Mouse (Mus musculus) intestine, embryonic 14.5 days (tissue): ENCODE data around the gene Frs2. TPM values are rescaled to one million over a fixed set of nuclear protein-coding genes. Genes with fewer than 3 reads are reported as not detected.
"Not testable (repeated sequence)": the region's sequence is repeated elsewhere in the genome, so short reads cannot be mapped to it uniquely, and the experiment has no call there.

ENCODE experiments used
- ATAC-seq: fragments of 200-750 bp; cut with Nextera tagmentation; replicated peaks from 2 replicates; pipeline ENCODE4 v1.8.0; 2017; ENCODE audit warnings: low read depth, moderate number of reproducible peaks, moderate TSS enrichment, moderate library complexity; ENCODE audit not compliant: low FRiP score, low TSS enrichment
- DNase-seq: peaks from one replicate; pipeline ENCODE4 v3.0.0-alpha.2; 2018; ENCODE audit warnings: low spot score
- H3K27ac ChIP-seq: fragments of 300-500 bp; sonication (generic); 2 replicates; pipeline ENCODE4 v1.5.1; 2014; ENCODE audit warnings: low read depth, mild to moderate bottlenecking, control low read depth
- H3K27me3 ChIP-seq: fragments of 300-500 bp; sonication (generic); replicated peaks from 2 replicates; pipeline ENCODE4 v1.6.1; 2014; ENCODE audit warnings: low read length, control low read depth; ENCODE audit not compliant: control insufficient read depth, insufficient read depth
- H3K36me3 ChIP-seq: fragments of 300-500 bp; sonication (generic); 2 replicates; pipeline ENCODE4 v1.6.1; 2014; ENCODE audit warnings: low read length, control low read depth; ENCODE audit not compliant: control insufficient read depth, insufficient read depth
- H3K4me1 ChIP-seq: fragments of 300-500 bp; sonication (generic); replicated peaks from 2 replicates; pipeline ENCODE4 v1.6.1; 2014; ENCODE audit warnings: low read length, control low read depth, mixed read lengths; ENCODE audit not compliant: control insufficient read depth, insufficient read depth
- H3K4me2 ChIP-seq: fragments of 300-500 bp; sonication (generic); 2 replicates; pipeline ENCODE4 v1.6.1; 2014; ENCODE audit warnings: low read length
- H3K4me3 ChIP-seq: fragments of 300-500 bp; sonication (generic); 2 replicates; pipeline ENCODE4 v1.5.1; 2014; ENCODE audit warnings: low read depth, low read length, control low read depth, mixed read lengths
- H3K9ac ChIP-seq: fragments of 300-500 bp; sonication (generic); 2 replicates; pipeline ENCODE4 v1.6.1; 2014; ENCODE audit warnings: mild to moderate bottlenecking, low read length
- H3K9me3 ChIP-seq: fragments of 300-500 bp; sonication (generic); 2 replicates; pipeline ENCODE4 v1.6.1; 2016; ENCODE audit warnings: low read length, control low read depth; ENCODE audit not compliant: control insufficient read depth
- WGBS: fragments of 180-500 bp; shearing (Covaris S2); extraction: QIAGEN DNeasy Blood & Tissue Kit; methylation state at CpG from one replicate; pipeline ENCODE4 v1.1.7; 2014; 5-methylcytosine and 5-hydroxymethylcytosine counted together
- polyA plus RNA-seq: library from polyadenylated mRNA; unstranded; fragments of >200 nt; fragmentation: Nextera tagmentation; extraction: Ambion mirVana; gene quantifications from 2 replicates; pipeline ENCODE4 v1.2.1, GENCODE M21; 2014

Frs2 gene
- polyA plus RNA-seq, 1 experiment from 2014 or later = 28.0 TPM

GRCm38 (mm10) chr10:117062894-117063253 lies 85.5 kb downstream of the Frs2 start:
- Histone ChIP-seq H3K9ac (peak overlapping the region; percentile 89), H3K27ac (no peak overlapping the region), H3K36me3 (peaks cover 42% of the 10 kb centered on the region), H3K4me1 (peaks cover 10% of the 10 kb centered on the region), H3K27me3 (no peaks in the 10 kb centered on the region), H3K9me3 (no peaks in the 10 kb centered on the region), H3K4me2 (peak overlapping the region; percentile 95), H3K4me3 (peak overlapping the region; percentile 91)
- DNase-seq (peak; percentile 64), ATAC-seq (no peak)
- WGBS = 3% methylated on average over 15 of the region's 15 CpGs

- 91% methylated on average over 4 of the region's 4 CpGs for WGBS
- peaks cover 4% of the 10 kb centered on the region; the same call in 1 of the 2 replicates for H3K4me1 ChIP-seq
Observed at GRCm38 (mm10) chr10:117055668-117056067, 92.7 kb downstream of the Frs2 start.

GRCm38 (mm10) chr10:117049961-117050597 lies 98.3 kb downstream of the Frs2 start:
- DNase-seq = no peak
- no peak overlapping the region for H3K4me3 ChIP-seq
- H3K4me2 ChIP-seq = no peak overlapping the region
- no peaks in the 10 kb centered on the region for H3K27me3 ChIP-seq
- no peak overlapping the region for H3K9ac ChIP-seq
- 74% methylated on average over 4 of the region's 4 CpGs for WGBS
- no peak overlapping the region for H3K27ac ChIP-seq
- ATAC-seq = no peak
- no peaks in the 10 kb centered on the region for H3K4me1 ChIP-seq
- H3K9me3 ChIP-seq = no peaks in the 10 kb centered on the region
- peaks cover 70% of the 10 kb centered on the region for H3K36me3 ChIP-seq

More at GRCm38 (mm10) chr10:117055668-117056067, 92.7 kb downstream of the Frs2 start:
- DNase-seq = no peak
- H3K27me3 ChIP-seq = no peaks in the 10 kb centered on the region
- H3K9me3 ChIP-seq = no peaks in the 10 kb centered on the region
- H3K36me3 ChIP-seq = peaks cover 98% of the 10 kb centered on the region
- no peak overlapping the region for H3K4me2 ChIP-seq
- no peak overlapping the region for H3K27ac ChIP-seq
- H3K4me3 ChIP-seq = no peak overlapping the region
- no peak overlapping the region for H3K9ac ChIP-seq
- no peak for ATAC-seq

- Histone ChIP-seq H3K9me3 (no peaks in the 10 kb centered on the region), H3K9ac (no peak overlapping the region), H3K27me3 (no peaks in the 10 kb centered on the region), H3K4me2 (no peak overlapping the region), H3K4me3 (no peak overlapping the region), H3K36me3 (peaks cover 62% of the 10 kb centered on the region), H3K27ac (no peak overlapping the region), H3K4me1 (no peaks in the 10 kb centered on the region)
- ATAC-seq (no peak), DNase-seq (no peak)
- WGBS = 81% methylated on average over 4 of the region's 4 CpGs
Observed at GRCm38 (mm10) chr10:117049253-117049652, 99.1 kb downstream of the Frs2 start.

GRCm38 (mm10) chr10:117045175-117046056 lies 102.9 kb downstream of the Frs2 start, which contains the start of gene Lrrc10:
TSS of gene Lrrc10 (plus strand) at chr10:117045341.
- 40% methylated on average over 40 of the region's 40 CpGs for WGBS
- ATAC-seq (no peak), DNase-seq (peak; percentile 63)
- no peaks in the 10 kb centered on the region for H3K27me3 ChIP-seq
- peak within 1 kb of the TSS; percentile 40 for H3K4me2 ChIP-seq
- H3K4me1 ChIP-seq = no peaks in the 10 kb centered on the region
- H3K27ac ChIP-seq = no peak within 1 kb of the TSS
- H3K4me3 ChIP-seq = peak within 1 kb of the TSS; percentile 10; the same call in 1 of the 2 replicates
- no peaks in the 10 kb centered on the region for H3K9me3 ChIP-seq
- no peak within 1 kb of the TSS for H3K9ac ChIP-seq
- peaks cover 23% of the 10 kb centered on the region for H3K36me3 ChIP-seq

GRCm38 (mm10) chr10:117043497-117044166 lies 104.7 kb downstream of the Frs2 start:
- not testable (repeated sequence) for ATAC-seq

GRCm38 (mm10) chr10:117042295-117042694 lies 106.0 kb downstream of the Frs2 start:
- H3K9me3 ChIP-seq = no peaks in the 10 kb centered on the region
- no peaks in the 10 kb centered on the region for H3K27me3 ChIP-seq
- H3K9ac ChIP-seq = no peak overlapping the region
- H3K4me2 ChIP-seq = no peak overlapping the region
- DNase-seq = no peak
- no peaks in the 10 kb centered on the region for H3K36me3 ChIP-seq
- no peaks in the 10 kb centered on the region for H3K4me1 ChIP-seq
- no peak for ATAC-seq
- no peak overlapping the region for H3K27ac ChIP-seq
- no peak overlapping the region for H3K4me3 ChIP-seq
- 80% methylated on average over 14 of the region's 14 CpGs for WGBS

More at GRCm38 (mm10) chr10:117043497-117044166, 104.7 kb downstream of the Frs2 start:
- not testable (repeated sequence) for H3K9ac ChIP-seq, DNase-seq, H3K36me3 ChIP-seq, H3K4me1 ChIP-seq, H3K9me3 ChIP-seq, H3K4me3 ChIP-seq, H3K27ac ChIP-seq, H3K27me3 ChIP-seq
- peak overlapping the region; percentile 37 for H3K4me2 ChIP-seq
- WGBS = 30% methylated on average over 16 of the region's 16 CpGs

GRCm38 (mm10) chr10:117040355-117040754 lies 108.0 kb downstream of the Frs2 start:
- Histone ChIP-seq H3K27me3 (no peaks in the 10 kb centered on the region), H3K36me3 (no peaks in the 10 kb centered on the region), H3K4me1 (no peaks in the 10 kb centered on the region), H3K27ac (no peak overlapping the region), H3K4me2 (no peak overlapping the region), H3K4me3 (no peak overlapping the region), H3K9ac (no peak overlapping the region), H3K9me3 (no peaks in the 10 kb centered on the region)
- DNase-seq = no peak
- WGBS = 67% methylated on average over 6 of the region's 6 CpGs
- ATAC-seq = no peak
